ENCODE assay signal across 37 mouse cellular contexts in genomic region chr19:60525086-60525485, GRCm38 (mm10). TPM values are rescaled to one million over a fixed set of nuclear protein-coding genes. Genes with fewer than 3 reads are reported as not detected.
"Had no signal": no experiment of that assay in that cellular context is flagged by ENCODE, and none has a peak within 500 bp of the region (broad histone marks: within the 10 kb centered on the region; RNA-seq: fewer than 3 reads in every experiment).

No protein-coding gene starts in this region.

- H3K27ac ChIP-seq: gastrocnemius, adult 2 months; heart, embryonic 10.5 days; heart, embryonic 13.5 days; heart, embryonic 15.5 days; hindbrain, embryonic 13.5 days; hindbrain, embryonic 15.5 days; hindbrain, postnatal 0 days; kidney, embryonic 15.5 days; kidney, postnatal 0 days; limb, embryonic 10.5 days; limb, embryonic 12.5 days; liver, embryonic 13.5 days had no signal

- H3K9ac ChIP-seq: heart, embryonic 13.5 days; heart, embryonic 15.5 days; hindbrain, embryonic 13.5 days; hindbrain, embryonic 15.5 days; kidney, embryonic 15.5 days; limb, embryonic 12.5 days; liver, embryonic 13.5 days had no signal

- H3K4me3 ChIP-seq: gastrocnemius, adult 2 months; heart, embryonic 10.5 days; heart, embryonic 13.5 days; heart, embryonic 15.5 days; hindbrain, embryonic 13.5 days; hindbrain, embryonic 15.5 days; kidney, embryonic 15.5 days; limb, embryonic 10.5 days; limb, embryonic 12.5 days; liver, embryonic 13.5 days had no signal

- H3K9me3 ChIP-seq: heart, embryonic 10.5 days; heart, embryonic 13.5 days; heart, embryonic 15.5 days; hindbrain, embryonic 13.5 days; hindbrain, embryonic 15.5 days; kidney, embryonic 15.5 days; limb, embryonic 10.5 days; liver, embryonic 13.5 days had no signal

- ATAC-seq: hindbrain, postnatal 0 days; intestine, embryonic 16.5 days had no signal

- H3K4me1 ChIP-seq: heart, embryonic 10.5 days; heart, embryonic 13.5 days; heart, embryonic 15.5 days; hindbrain, embryonic 13.5 days; hindbrain, embryonic 15.5 days; kidney, embryonic 15.5 days; limb, embryonic 10.5 days; limb, embryonic 12.5 days; liver, embryonic 13.5 days had no signal

- H3K4me2 ChIP-seq: heart, embryonic 13.5 days; heart, embryonic 15.5 days; hindbrain, embryonic 13.5 days; hindbrain, embryonic 15.5 days; kidney, embryonic 15.5 days; limb, embryonic 12.5 days; liver, embryonic 11.5 days; liver, embryonic 13.5 days had no signal

- H3K27me3 ChIP-seq: heart, embryonic 13.5 days; heart, embryonic 15.5 days; hindbrain, embryonic 13.5 days; hindbrain, embryonic 15.5 days; kidney, embryonic 15.5 days; limb, embryonic 12.5 days; liver, embryonic 13.5 days had no signal

- DNase-seq: gastrocnemius, adult 2 months; gastrocnemius, postnatal 10 days; gastrocnemius, postnatal 25 days; heart, adult 18-20 months; heart, postnatal 14 days; heart, postnatal 36 days; kidney, adult 11 months; kidney, adult 2 months; kidney, adult 9 months; kidney, postnatal 14 days; kidney, postnatal 36 days; layer of hippocampus, adult 9-11 months; layer of hippocampus, postnatal 36 days; liver; liver, embryonic 13.5 days had no signal

RNA-seq across cellular contexts. Expression of gene Prlhr, which starts 57.0 kb away (rescaled TPM):
- total RNA-seq: gastrocnemius, adult 2 months; gastrocnemius, postnatal 10 days; gastrocnemius, postnatal 25 days; gastrocnemius, postnatal 4 days; granulocyte monocyte progenitor cell, adult 5-6 weeks; heart, adult 18-20 months; heart, adult 8-10 months; heart, postnatal 14 days; heart, postnatal 36 days; hematopoietic stem cell, adult 5-6 weeks; layer of hippocampus, postnatal 36 days; left cerebral cortex, postnatal 36 days had no signal
- polyA plus RNA-seq: heart, embryonic 10.5 days; heart, embryonic 13.5 days; heart, embryonic 15.5 days; heart, postnatal 0 days; hindbrain, embryonic 11.5 days; intestine, embryonic 14.5 days; intestine, embryonic 16.5 days; kidney, postnatal 0 days; large intestine, adult 2 months; limb, embryonic 10.5 days; limb, embryonic 12.5 days; limb, embryonic 14.5 days; liver, embryonic 11.5 days; liver, embryonic 13.5 days had no signal
